Mouse (Mus musculus) heart, adult 2 months (tissue): ENCODE measurements around the gene Pex1.

Experiments used
- CTCF ChIP-seq: fragments of 200-600 bp; IDR thresholded peaks from 2 replicates; pipeline ENCODE4 v1.8.1; 2022; ENCODE audit warnings: antibody characterized with exemption, mild to moderate bottlenecking, moderate library complexity
- EP300 ChIP-seq: fragments of 200-500 bp; IDR thresholded peaks from 2 replicates; pipeline ENCODE4 v1.6.1; 2011; ENCODE audit warnings: low read depth, low read length, control low read depth; ENCODE audit not compliant: insufficient read depth

DNA sequence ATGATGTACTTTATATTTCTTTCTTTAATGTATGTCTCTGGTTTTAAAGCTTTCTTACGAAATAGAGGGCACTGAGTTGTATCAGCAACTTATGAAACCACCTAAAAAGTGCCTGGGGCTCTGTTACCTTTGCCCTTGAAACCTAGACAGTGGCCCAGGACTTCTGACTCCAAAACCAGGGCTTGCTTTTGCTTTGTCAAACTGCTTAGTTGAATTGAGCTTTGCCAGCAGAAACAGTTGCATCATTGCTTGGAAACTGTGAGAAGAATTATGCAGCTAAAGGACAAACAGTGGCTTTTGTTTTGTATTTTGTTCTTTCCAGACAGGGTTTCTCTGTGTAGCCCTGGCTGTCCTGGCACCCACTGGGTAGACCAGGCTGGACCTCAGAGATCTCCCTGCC, 4.4 kb downstream of the Pex1 start:
- TF ChIP-seq EP300 (no peak), CTCF (no peak)
